Mouse (Mus musculus) layer of hippocampus, adult 9-11 months (tissue): ENCODE results near the gene Usp48.
"Not testable (repeated sequence)": the region's sequence is repeated elsewhere in the genome, so short reads cannot be mapped to it uniquely, and the experiment has no call there.

Source experiments
- DNase-seq: peaks from one replicate; pipeline ENCODE4 v3.0.0; 2022

Usp48 gene

DNA sequence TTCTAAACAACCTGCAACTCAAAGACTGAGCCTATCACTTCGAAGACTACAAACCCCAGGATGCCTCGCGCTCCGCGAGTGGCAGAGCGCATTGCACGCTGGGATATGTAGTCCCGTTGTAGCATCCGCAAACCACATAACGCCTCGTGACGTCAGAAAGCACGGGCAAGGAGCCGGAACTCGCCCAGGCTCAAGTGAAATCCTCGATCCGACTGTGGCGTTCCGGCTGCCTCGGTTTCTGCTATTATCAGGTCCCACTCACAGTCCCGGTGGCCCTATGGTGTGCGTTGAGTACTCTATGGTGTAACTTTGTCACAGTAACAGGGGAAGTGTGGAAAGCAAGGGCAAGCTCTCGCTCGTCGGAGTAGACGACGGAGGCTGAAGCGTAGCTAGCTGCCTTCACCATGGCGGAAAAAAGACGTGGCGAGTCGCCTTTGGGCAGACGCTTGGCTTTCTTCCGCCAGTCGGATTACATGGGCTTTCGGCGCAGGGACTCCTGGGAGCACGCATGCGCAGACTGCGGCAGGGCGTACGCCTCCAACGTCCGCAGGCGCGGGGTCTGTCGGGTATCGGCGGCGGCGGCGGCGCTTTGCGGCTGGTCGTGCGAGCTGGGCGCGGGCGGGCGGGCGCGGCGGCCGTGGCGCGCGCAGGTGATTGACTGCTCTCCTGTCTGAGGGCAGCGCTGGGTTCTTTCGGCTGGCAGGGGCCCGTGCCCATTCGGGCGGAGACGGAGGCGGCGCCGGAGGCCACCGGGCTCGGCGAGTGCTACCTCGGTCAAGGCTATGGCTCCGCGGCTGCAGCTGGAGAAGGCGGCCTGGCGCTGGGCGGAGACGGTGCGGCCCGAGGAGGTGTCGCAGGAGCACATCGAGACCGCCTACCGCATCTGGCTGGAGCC is at the start of gene Usp48:
Usp48 (plus strand) TSS at position 155 of the 895 bp plus-strand sequence.
- DNase-seq: peak; percentile 99

DNA sequence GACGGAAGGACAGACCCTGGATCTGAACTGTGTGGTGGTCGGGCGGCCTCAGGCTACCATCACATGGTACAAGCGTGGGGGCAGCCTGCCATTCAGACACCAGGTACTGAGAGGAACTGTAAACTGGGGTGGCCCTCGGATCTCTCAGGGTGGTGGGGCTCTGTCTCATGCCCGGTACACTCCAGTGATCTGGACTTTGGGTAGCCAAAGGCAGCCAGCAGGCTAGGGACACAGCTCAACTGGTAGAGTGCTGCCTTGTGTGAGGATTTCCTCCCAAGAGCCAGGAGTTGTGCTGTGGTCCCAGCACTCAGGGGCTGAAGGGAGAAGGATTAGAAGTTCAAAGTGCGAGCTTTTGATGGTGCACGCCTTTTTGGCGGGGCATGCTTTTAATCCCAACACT is 48.0 kb upstream of the Usp48 start:
- no peak for DNase-seq

DNA sequence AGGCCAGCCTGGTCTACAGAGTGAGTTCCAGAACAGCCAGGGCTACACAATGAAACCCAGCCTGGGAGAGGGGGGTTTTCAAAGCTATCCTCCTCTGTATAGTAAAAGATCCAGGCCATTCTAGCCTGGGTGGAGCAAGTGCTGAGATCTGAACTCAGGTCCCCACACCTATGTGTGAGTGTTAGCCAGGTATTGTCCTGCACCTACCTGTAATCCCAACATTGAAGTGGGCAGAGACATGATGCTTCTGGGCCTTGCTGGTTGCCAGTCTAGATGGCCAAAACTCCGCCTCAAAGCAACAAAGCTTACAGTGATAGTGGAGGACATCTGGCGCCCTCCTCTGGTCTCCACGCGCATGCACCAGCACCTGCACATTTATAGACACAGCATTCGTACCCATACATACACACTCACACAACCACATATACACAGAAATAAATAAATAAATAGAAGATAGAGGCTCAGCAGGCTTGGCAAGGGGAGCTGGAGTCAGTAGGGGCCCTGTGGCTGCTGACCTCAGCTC is 47.5 kb upstream of the Usp48 start:
- DNase-seq: peak; percentile 31

DNA sequence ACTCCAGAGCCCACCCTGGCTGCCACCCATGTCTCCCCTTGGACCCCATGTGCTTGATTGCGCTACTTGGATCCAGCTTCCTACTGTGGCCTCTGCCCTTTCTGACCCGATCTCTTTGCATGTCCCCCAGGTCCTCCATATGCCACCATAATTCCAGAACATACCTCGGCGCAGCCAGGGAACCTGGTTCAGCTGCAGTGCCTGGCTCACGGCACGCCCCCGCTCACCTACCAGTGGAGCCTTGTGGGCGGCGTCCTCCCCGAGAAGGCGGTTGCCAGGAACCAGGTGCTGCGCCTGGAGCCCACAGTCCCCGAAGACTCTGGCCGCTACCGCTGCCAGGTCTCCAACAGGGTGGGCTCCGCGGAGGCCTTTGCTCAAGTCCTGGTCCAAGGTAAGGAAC is 40.1 kb upstream of the Usp48 start:
- no peak for DNase-seq

DNA sequence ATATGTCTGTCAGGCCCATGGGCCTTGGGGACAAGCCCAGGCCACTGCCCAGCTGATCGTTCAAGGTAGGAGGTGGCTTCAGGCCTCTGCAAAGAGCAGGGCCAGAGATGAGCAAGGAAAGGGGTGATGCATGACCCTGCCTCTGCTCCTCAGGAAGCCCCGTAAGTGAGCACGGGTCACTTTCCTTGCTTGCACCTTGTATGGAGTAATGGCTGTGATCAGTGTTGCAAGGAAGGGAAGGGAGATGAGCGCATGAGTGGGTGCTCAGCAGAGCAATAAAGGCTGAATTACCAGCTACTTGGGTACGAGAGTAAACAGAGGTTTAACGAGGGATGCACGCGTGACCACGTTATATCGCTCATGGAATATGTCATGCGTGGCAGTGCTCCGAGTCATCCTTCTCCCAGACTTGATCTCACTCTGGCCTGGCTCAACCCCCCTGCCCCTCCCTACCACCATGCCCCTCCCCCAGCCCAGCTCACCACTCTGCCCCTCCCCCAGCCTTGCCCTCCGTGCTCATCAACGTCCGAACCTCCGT is 36.8 kb upstream of the Usp48 start:
- DNase-seq: no peak

DNA sequence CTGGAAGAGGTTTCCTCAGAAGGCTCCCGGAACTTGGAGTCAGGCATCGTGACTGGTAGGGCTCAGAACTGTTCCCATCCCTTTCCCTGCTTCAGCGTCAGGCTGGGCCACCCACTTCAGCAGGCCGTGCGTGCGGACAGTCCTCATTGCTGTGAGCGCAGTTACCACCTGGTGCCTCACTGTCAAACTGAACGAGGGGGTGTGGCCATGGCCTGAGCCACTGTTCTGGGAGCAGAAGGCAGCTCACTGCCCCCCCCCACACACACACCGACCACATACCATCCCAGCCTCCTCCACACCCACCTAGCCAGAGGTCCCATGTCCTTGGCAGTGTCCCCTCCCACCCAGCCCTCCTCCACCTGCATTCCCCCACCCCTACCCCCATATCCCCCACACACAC is 23.7 kb upstream of the Usp48 start:
- no peak for DNase-seq

DNA sequence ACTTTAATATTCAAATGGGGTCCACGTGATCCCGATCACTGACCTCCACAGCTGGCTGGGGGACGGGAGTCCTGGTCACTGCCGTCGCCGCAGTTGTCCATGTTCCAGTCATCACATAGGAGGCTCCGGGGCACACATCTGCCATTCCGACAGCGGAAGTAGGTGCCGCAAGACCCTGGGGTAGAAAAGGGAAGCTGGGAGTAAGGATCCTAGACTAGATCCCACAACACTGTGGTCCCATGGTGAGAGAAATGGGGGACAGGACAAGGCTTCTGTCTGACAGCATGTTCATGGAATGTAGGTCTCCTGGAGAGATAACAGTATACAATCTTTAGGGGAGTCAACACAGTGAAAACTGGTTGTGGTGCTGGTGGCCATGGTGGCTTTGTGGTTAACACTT is 19.1 kb upstream of the Usp48 start, which contains the start of gene Ldlrad2:
Ldlrad2 (minus strand) TSS at position 101 of the 400 bp plus-strand sequence.
- no peak for DNase-seq

DNA sequence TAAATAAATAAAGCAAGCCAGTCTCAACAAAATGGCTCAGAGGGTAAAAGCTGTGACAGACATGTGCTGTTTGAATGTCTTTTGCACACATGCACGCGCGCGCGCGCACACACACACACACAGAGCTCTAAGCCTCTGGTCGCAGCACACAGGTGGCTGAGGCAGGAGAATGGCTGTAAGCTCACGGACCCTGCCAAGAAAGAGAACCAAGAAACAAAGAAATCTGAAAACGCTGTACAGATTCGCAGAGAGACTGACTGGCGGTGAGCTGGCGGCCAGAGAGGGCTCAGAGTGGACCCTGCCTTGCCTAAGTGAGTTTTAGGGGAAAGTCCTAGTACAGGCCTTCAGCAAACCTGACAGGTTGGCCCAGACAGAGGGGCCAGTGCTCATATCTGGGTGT is 16.1 kb upstream of the Usp48 start:
- DNase-seq: no peak

DNA sequence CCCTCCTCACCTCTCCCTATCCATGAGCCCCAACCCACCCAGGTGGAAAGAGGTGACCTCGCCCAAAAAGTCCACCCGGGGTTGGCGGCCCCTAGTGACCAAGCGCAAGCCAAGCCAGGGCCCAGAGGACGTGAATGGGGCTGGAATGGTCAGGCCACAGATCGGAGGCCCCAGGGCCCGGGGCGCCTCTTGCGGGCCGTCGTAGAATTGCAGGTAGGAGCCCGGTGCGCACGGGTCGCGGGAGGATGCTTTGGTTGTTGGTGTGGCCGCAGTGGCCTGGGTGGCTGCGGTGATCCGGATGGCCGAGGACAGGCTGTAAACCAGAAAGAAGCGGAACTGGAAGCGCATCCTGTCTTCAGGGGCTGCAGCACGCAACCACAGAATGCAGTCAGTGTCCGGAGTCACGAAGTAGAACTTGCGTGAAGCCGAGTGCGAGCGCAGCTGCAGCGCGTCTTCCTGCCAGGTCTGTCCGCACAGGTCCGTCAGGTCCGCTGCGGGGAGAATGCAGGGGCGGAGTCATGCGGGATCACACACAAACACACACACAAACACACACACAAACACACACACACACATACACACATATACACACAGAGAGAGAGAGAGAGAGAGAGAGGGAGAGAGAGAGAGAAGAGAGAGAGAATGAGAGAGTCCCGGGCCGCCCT is 15.2 kb upstream of the Usp48 start:
- no peak for DNase-seq

DNA sequence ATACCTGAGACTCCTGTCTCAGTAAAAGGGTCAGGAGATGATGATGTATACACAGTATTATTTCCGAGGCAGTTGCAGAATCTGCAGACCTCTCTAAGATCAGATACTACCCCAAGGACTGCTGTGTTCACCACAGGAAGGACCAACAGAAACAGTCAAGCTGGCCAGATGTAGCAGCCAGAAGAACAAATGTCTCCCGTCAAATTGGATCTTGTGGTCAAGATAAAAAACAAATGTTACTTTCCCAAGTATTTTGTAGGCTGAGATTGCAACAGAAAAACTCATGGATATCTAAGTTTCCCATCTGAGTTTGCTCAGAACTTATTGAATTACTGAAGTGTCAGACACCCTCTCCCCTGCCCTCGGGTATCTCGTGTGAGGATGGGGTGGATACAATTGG is 13.8 kb upstream of the Usp48 start:
- DNase-seq: no peak

DNA sequence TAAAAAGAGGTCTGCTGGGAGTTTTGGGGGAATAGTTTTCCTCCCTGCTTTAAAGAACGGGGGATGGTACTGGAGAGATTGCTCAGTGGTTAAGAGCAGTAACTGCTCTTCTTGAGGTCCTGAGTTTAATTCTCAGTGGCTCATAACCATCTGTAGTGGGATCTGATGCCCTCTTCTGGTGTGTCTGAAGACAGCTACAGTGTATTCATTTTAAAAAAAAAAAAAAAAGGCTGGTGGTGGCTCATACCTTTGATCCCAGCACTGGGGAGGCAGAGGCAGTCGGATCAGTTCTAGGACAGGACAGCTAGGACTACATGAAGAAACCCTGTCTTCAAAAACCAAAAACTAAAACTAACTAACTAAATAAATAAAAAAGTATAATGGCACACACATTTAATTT is 13.3 kb upstream of the Usp48 start:
- DNase-seq: no peak

DNA sequence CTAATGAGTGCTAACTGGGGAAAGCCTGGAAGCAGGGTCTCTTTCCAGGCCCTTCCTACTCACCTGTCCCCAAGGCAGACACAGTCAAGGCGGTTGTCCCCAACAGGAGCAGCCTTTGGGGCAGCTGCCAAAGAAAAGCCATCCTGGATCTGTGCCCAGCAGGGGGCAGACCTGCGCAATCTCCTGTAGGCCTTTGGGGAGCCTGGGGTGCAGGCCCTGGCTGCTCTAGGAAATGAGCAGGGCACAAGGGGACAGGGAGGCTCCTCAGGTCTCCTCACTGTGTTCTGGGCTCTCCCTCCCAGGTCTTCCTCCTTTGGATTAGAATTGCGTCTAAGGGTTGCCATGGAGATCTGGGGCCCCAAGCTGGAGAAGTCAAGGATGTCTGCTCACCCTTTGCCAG is 11.7 kb upstream of the Usp48 start:
- DNase-seq: no peak

DNA sequence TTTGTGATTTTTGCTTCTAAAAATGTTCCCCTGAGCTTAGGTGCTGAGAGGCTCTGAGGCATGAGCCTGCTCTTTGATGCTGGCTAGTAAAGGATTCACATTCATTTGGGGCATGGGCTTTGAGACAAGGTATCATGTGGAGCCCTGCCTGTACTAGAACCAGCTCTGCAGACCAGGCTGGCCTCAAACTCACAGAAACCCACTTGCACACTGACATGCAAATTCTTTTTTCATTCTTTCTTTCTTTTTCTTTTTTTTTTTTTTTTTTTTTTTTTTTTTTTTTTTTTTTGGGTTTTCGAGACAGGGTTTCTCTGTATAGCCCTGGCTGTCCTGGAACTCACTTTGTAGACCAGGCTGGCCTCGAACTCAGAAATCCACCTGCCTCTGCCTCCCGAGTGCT is 4.5 kb upstream of the Usp48 start:
- DNase-seq: not testable (repeated sequence)

DNA sequence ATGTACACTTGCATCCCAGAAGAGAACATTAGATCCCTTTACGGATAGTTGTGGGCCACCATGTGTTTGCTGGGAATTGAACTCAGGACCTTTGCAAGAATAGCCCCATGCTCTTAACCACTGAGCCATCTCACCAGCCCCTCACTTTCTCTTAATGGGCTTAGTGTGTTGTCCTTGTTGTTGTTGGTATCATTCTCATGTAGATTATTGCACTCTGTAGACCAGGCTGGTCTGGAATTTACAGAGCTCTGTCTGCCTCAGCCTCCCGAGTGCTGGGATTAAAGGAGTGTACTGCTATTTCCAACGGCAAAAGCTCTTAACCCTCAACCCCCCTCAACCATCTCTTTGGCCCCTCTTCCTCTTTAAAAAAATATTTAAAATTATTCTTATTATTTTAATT is 4.0 kb upstream of the Usp48 start:
- DNase-seq: no peak

DNA sequence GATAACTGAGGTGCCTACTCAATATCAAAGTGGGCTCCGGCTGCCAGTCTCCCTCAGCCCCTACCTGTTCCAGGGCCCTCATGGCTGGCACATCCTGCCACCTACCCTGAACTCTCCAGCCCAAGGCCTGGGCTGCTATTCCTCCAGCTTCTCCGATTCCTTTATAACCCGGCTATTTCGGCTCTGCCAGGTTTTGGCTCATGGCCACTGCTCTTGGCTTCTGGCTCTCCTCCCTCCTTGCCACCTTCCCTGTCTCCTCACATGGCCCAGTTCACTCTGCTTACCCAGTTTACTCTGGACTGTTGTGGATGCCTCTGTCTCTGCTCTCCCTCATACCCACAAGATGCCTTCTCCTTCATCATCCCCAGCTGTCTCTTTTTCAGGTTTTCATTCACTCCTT is 2.6 kb upstream of the Usp48 start:
- DNase-seq: no peak

DNA sequence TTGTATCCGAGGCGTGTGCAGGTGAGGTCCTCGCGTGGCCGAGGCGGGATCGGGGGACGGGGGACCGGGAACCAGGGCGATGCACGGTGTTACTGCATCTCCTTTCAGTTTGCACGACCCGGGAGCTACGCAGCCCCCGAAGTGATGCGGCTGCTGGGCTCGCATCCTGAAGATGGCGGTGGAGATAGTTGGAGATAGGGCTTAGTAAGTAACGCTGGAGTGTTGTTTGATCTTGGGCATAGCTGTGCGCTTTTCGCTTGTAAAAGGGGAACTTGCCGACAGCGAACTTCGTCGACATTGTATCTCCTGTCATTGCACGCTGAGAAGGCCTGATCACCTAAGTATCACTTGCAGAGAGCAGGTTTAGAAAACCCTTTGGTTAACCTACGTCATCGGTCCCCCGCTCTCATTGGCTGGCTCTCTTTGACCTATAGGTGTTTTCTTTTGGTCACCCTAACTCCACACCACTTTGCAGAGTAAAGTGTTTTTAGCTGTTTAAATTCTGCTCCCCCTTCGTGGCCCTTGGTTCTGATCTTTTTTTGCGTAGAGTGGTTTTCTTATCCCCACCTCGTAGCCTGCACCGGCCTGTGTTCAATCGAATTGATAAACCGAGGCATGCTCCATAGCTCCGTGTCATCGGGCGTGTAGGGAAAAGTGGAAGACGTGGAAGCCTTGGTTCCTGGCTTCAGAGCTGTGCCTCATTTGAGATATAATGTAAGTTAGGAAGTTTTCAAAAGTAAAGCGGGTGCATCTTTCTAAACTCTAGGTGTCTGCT is 1.1 kb downstream of the Usp48 start:
- peak; percentile 46 for DNase-seq

DNA sequence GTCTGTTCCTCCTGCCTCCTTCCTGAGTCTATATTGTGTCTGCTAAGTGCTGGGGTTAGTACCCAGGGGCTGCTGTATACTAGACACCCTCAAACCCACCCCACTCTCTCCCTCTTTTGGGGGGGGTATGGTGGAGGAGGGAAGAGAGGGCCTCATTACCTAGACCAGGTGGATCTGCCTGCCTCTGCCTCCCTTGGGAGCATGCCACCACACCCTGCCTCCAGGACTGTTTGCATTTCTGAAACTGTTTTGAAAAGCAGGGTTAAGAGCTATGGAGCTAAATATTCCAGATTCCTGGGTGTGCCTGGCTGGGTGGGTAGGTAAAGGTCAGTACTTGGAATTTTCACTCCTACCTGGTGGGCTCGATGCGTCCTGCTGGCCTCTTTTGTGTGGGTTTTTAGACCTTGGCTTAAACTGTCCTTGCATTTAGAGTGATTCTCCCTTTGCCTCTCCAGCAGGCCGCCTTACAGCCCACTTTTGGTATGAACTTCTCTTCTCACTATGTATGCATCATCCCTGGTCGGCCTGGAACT is 3.6 kb downstream of the Usp48 start:
- DNase-seq: no peak

DNA sequence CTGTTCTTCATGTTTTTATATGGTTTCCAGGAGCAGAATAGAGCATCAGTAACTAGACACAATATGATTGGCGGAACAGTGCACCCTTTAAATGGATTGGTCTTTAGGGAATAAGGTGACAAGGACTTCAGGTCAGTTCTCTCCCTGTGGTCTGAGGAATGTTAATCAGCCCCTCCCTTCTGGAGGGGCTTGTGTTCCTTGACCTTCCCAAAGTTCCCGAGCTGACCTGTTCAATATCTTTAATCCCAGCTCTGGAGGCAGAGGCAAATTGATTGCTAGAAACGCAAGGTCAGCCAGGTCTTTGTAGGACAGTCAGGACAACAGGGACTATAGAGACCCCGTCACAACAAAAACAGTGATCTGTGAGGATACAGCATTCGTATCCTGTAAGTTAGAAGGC is 5.0 kb downstream of the Usp48 start:
- DNase-seq: no peak

DNA sequence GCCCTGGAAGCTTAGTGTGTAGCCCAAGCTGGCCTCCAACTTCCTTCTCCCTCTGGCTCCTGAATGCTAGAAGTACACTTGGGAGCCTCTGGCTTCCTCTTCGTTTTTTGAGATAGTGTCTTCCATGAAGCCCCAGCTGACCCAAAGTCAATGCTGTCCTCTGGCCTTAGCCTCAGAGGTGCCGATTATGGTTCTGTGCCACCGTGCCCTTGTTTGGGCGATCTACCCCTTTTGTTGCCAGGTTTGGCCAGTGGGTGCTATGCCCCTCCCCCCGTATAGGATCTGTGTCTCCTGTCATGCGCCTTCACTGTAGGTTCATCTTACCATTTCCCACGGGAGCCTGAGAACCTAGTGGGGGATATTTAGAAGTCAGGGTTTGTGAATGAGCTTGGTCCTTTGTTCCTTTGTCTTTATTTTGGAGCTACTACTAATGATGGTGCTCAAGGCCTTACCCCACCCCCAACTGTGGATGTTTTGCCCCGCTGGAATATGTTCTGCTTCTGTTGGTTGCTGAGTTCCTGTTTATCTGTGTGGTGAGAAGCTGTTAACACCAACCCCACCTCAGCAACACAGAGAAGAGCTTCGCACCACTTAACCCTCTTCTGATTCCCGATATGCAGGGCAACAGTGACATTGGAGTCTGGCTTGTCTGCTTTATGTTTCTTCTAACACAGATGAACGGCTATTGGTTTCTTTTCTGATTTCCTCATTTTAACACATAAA is 10.1 kb downstream of the Usp48 start:
- no peak for DNase-seq

DNA sequence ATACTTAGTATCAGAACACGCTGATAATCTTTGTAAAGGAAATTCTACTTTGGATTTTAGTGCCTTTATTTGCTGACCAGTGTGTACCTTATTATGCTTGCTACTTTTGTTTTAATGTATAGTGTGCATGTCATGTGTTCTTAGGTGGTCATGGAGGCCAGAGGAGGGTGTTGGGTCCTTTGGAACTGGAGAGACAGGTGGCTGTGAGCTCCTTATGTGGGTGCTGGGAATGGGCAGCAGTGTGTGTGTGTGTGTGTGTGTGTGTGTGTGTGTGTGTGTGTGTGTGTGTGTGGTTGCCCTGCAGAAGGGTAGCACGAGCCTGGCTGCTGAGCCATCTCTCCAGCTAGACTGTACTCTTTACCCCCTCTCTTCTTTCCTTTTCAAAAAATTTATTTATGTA is 13.5 kb downstream of the Usp48 start:
- no peak for DNase-seq

DNA sequence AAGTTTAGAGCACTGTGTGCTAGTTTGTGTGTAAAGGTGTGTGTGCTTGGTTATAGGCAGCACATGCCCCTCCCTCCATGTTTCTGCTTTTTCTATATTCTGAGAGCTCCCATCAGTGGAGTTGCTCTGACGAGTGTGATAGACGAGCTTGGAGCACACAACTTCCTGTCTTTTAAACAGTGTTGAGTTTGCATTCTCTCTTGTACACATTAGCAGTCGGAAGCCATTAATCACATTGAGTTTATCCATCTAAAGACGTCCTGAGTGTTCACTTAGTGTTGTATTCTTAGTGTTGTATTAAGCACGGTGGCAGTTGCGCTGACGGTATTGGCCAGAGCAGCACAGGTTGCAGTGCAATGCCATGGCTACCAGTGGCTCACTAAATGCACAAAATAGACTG is 15.7 kb downstream of the Usp48 start:
- no peak for DNase-seq

DNA sequence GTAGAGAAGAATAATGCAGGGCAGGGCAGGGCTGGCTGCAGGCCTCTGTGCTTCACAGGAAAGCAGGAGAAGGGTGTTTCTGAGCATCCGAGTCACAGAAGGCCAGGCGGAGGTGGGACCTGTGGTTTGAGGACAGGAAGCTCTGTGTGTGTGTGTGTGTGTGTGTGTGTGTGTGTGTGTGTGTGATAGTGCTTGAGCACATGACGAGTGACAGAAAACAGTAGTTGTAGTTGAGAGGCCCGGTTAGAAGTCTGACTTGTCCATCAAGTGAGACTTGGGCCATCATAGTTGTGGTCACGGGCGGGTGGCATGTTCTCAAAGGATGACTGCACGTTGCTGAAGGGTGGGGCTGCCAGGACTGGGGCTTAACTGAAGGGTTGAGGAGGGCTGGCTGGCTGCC is 16.1 kb downstream of the Usp48 start:
- no peak for DNase-seq
